Mouse (Mus musculus) olfactory bulb, adult 2 months (tissue): Measurements from ENCODE around the gene Zar1l. TPM values are rescaled to one million over a fixed set of nuclear protein-coding genes. Genes with fewer than 3 reads are reported as not detected.

Experiments used
- H3K27ac ChIP-seq: fragments of 200-500 bp; 2 replicates; pipeline ENCODE4 v1.5.1; 2012; ENCODE audit warnings: low read depth, low read length; ENCODE audit not compliant: insufficient read depth
- H3K4me1 ChIP-seq: fragments of 200-500 bp; 2 replicates; pipeline ENCODE4 v1.6.1; 2012; ENCODE audit warnings: low read length; ENCODE audit not compliant: control insufficient read depth, insufficient read depth
- H3K4me3 ChIP-seq: fragments of 200-500 bp; 2 replicates; pipeline ENCODE4 v1.5.1; 2012; ENCODE audit warnings: mild to moderate bottlenecking, low read depth, low read length, moderate library complexity; ENCODE audit not compliant: insufficient read depth
- CTCF ChIP-seq: fragments of 200-500 bp; IDR thresholded peaks from 2 replicates; pipeline ENCODE4 v1.5.1; 2012; ENCODE audit warnings: low read depth, mild to moderate bottlenecking, low read length, moderate library complexity; ENCODE audit not compliant: insufficient read depth
- POLR2A ChIP-seq: fragments of 200-500 bp; IDR thresholded peaks from 2 replicates; pipeline ENCODE4 v1.6.1; 2012; ENCODE audit warnings: mild to moderate bottlenecking, low read depth, low read length, moderate library complexity; ENCODE audit not compliant: insufficient read depth
- WGBS: fragments of 180-500 bp; shearing (Covaris S2); methylation state at CpG from one replicate; pipeline ENCODE4 v1.1.7; 2018; 5-methylcytosine and 5-hydroxymethylcytosine counted together
- polyA plus RNA-seq: library from polyadenylated mRNA; stranded (reverse); fragments of >200 nt; gene quantifications from 2 replicates; pipeline ENCODE4 v1.2.4, GENCODE M21; 2012; ENCODE audit warnings: low replicate concordance; ENCODE audit not compliant: missing spikeins, insufficient read depth, insufficient read length

The Zar1l gene
- not detected in 2 replicates for polyA plus RNA-seq

GRCm38 (mm10) chr5:150518064-150518463 lies at the start of gene Zar1l:
Gene Zar1l, minus strand, starts transcription at chr5:150518164.
- WGBS = 53% methylated on average over 4 of the region's 4 CpGs
- TF ChIP-seq POLR2A (no peak), CTCF (no peak)
- Histone ChIP-seq H3K4me3 (no peak within 1 kb of the TSS), H3K27ac (no peak within 1 kb of the TSS), H3K4me1 (no peaks in the 10 kb centered on the region)

GRCm38 (mm10) chr5:150566971-150567370 lies 49.0 kb upstream of the Zar1l start:
- no peak overlapping the region for H3K4me3 ChIP-seq
- WGBS = 96% methylated on average over 5 of the region's 5 CpGs
- TF ChIP-seq CTCF (no peak), POLR2A (no peak)
- no peak overlapping the region for H3K27ac ChIP-seq
- peaks cover 2% of the 10 kb centered on the region; the same call in 1 of the 2 replicates for H3K4me1 ChIP-seq

- no peak for TF ChIP-seq CTCF
- no peak for TF ChIP-seq POLR2A
- no peak overlapping the region for H3K4me3 ChIP-seq
- peaks cover 2% of the 10 kb centered on the region; the same call in 1 of the 2 replicates for H3K4me1 ChIP-seq
- 11% methylated on average over 3 of the region's 3 CpGs for WGBS
- H3K27ac ChIP-seq = no peak overlapping the region
These were observed 48.3 kb upstream of the Zar1l start for GRCm38 (mm10) chr5:150566226-150566625.

- TF ChIP-seq CTCF (no peak), POLR2A (no peak)
- WGBS = 94% methylated on average over 6 of the region's 6 CpGs
- peaks cover 2% of the 10 kb centered on the region; the same call in 1 of the 2 replicates for H3K4me1 ChIP-seq
- no peak overlapping the region for H3K4me3 ChIP-seq
- no peak overlapping the region for H3K27ac ChIP-seq
These were observed 46.5 kb upstream of the Zar1l start for GRCm38 (mm10) chr5:150564426-150564825.

GRCm38 (mm10) chr5:150561783-150562182 lies 43.8 kb upstream of the Zar1l start:
- H3K4me1 ChIP-seq = peaks cover 2% of the 10 kb centered on the region; the same call in 1 of the 2 replicates
- H3K4me3 ChIP-seq = no peak overlapping the region
- H3K27ac ChIP-seq = no peak overlapping the region
- TF ChIP-seq POLR2A (no peak), CTCF (no peak)
- WGBS = 91% methylated on average over 5 of the region's 5 CpGs

- Histone ChIP-seq H3K4me1 (peaks cover 2% of the 10 kb centered on the region; the same call in 1 of the 2 replicates), H3K27ac (no peak overlapping the region), H3K4me3 (no peak overlapping the region)
- no peak for TF ChIP-seq POLR2A
- TF ChIP-seq CTCF = no peak
These were observed 43.4 kb upstream of the Zar1l start for GRCm38 (mm10) chr5:150561376-150561775.

- TF ChIP-seq CTCF (no peak), POLR2A (no peak)
- 97% methylated on average over 5 of the region's 5 CpGs for WGBS
- Histone ChIP-seq H3K4me1 (no peaks in the 10 kb centered on the region), H3K27ac (no peak overlapping the region), H3K4me3 (no peak overlapping the region)
These were observed 42.9 kb upstream of the Zar1l start for GRCm38 (mm10) chr5:150560851-150561250.

GRCm38 (mm10) chr5:150559519-150560103 lies 41.6 kb upstream of the Zar1l start:
- TF ChIP-seq CTCF (no peak), POLR2A (no peak)
- H3K27ac ChIP-seq = no peak overlapping the region
- no peaks in the 10 kb centered on the region for H3K4me1 ChIP-seq
- 96% methylated on average over 6 of the region's 6 CpGs for WGBS
- no peak overlapping the region for H3K4me3 ChIP-seq

GRCm38 (mm10) chr5:150551637-150552036 lies 33.7 kb upstream of the Zar1l start:
- 44% methylated on average over 3 of the region's 3 CpGs for WGBS
- H3K4me1 ChIP-seq = no peaks in the 10 kb centered on the region
- TF ChIP-seq CTCF = no peak
- TF ChIP-seq POLR2A = no peak
- no peak overlapping the region for H3K27ac ChIP-seq
- H3K4me3 ChIP-seq = no peak overlapping the region
